Mouse (Mus musculus) stomach, postnatal 0 days (tissue): ENCODE data around the gene Hist1h4b. TPM values are rescaled to one million over a fixed set of nuclear protein-coding genes. Genes with fewer than 3 reads are reported as not detected.

ENCODE experiments used
- ATAC-seq: fragments of 200-750 bp; cut with Nextera tagmentation; 2 replicates; pipeline ENCODE4 v1.8.0; 2017; ENCODE audit not compliant: low FRiP score, low TSS enrichment
- DNase-seq: peaks from one replicate; pipeline ENCODE4 v3.0.0-alpha.2; 2016; ENCODE audit warnings: low spot score
- H3K27ac ChIP-seq: fragments of 300-500 bp; sonication (generic); replicated peaks from 2 replicates; pipeline ENCODE4 v1.5.1; 2014; ENCODE audit warnings: mild to moderate bottlenecking, control low read depth
- H3K27me3 ChIP-seq: fragments of 300-500 bp; sonication (generic); 2 replicates; pipeline ENCODE4 v1.6.1; 2014; ENCODE audit warnings: low read length; ENCODE audit not compliant: control insufficient read depth, insufficient read depth
- H3K36me3 ChIP-seq: fragments of 300-500 bp; sonication (generic); 2 replicates; pipeline ENCODE4 v1.6.1; 2014; ENCODE audit warnings: low read length, mixed read lengths; ENCODE audit not compliant: control insufficient read depth, insufficient read depth
- H3K4me1 ChIP-seq: fragments of 300-500 bp; sonication (generic); replicated peaks from 2 replicates; pipeline ENCODE4 v1.6.1; 2014; ENCODE audit warnings: antibody characterized with exemption; ENCODE audit not compliant: control insufficient read depth, insufficient read depth
- H3K4me2 ChIP-seq: fragments of 300-500 bp; sonication (generic); replicated peaks from 2 replicates; pipeline ENCODE4 v1.6.1; 2014; ENCODE audit warnings: low read depth, mild to moderate bottlenecking, control low read depth, moderate library complexity
- H3K4me3 ChIP-seq: fragments of 300-500 bp; sonication (generic); 2 replicates; pipeline ENCODE4 v1.5.1; 2014; ENCODE audit warnings: low read depth, low read length, control low read depth
- H3K9ac ChIP-seq: fragments of 300-500 bp; sonication (generic); 2 replicates; pipeline ENCODE4 v1.6.1; 2014; ENCODE audit warnings: mild to moderate bottlenecking, low read length, control low read depth, mixed read lengths
- H3K9me3 ChIP-seq: fragments of 300-500 bp; sonication (generic); 2 replicates; pipeline ENCODE4 v1.6.1; 2016; ENCODE audit warnings: low read length; ENCODE audit not compliant: control insufficient read depth
- CTCF ChIP-seq: IDR thresholded peaks from 2 replicates; pipeline ENCODE4 v1.5.1; 2016; ENCODE audit warnings: antibody characterized with exemption, low read depth, mild to moderate bottlenecking, moderate library complexity
- EP300 ChIP-seq: optimal IDR thresholded peaks from 2 replicates; pipeline ENCODE3; 2016; ENCODE audit warnings: antibody characterized with exemption
- WGBS: fragments of 180-500 bp; shearing (Covaris S2); extraction: QIAGEN DNeasy Blood & Tissue Kit; methylation state at CpG from one replicate; pipeline ENCODE4 v1.1.7; 2014; 5-methylcytosine and 5-hydroxymethylcytosine counted together
- polyA plus RNA-seq: library from polyadenylated mRNA; unstranded; fragments of >200 nt; fragmentation: Nextera tagmentation; extraction: Ambion mirVana; gene quantifications from 2 replicates; pipeline ENCODE4 v1.2.1, GENCODE M21; 2015

Hist1h4b gene
- polyA plus RNA-seq, 1 experiment from 2014 or later, result 2.0 TPM

DNA sequence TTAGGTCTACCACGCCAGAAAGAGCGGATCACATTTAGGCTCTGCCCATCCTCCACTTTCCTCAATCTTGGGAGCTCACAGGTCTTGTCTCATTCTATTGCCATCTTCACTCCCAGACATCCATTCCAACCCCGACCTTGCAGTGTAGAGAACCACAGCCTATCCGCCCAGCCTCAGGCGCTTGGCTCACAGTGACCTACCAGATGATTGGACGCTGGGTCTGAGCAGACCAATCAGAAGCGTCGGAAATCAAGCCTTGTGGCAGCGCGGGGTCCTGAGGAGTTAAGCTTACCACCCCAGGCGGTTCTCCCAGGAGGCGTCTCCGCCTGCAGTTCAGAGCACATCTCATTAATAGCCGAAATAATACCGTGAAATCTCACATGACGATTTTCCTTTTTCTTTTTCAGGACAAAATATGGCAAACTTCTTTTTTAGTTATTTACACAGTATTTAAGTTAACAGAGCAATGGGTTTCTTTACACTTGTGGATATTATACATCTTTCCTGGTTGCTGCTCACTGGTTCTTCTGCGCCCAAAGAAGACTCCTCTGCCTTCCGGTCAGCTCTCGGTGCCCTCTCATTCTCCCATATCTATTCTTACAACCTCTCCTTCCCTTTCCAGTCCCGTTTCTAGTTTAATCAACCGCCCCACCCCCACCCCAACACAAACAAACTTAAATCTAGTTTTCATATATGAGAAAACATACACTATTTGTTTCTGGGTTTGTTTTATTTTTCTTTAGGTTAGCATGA is 15.9 kb downstream of the Hist1h4b start:
- peak overlapping the region; percentile 13; the same call in 1 of the 2 replicates for H3K4me3 ChIP-seq
- WGBS, result 20% methylated on average over 21 of the region's 21 CpGs

DNA sequence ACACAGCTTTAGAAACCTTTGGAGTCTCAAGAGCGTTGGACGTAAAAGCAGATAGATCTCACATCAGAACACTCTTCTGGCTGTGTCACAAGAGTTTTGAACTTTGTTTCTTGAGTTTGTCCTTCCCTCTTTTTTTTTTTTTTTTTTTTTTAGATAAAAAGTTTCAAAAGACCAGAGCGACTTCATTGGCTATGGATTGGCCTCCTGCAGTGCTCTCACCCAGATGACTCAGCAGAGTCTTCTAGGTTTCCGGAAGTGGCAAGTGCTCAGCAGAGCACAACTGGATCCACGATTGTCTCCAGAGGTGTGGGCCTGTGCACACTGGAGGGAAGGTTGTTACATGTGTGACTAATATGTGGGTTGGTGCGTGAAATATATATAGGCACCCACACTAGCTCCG is 21.5 kb downstream of the Hist1h4b start:
- WGBS, result 93% methylated on average over 7 of the region's 7 CpGs
- Histone ChIP-seq H3K36me3 (no peaks in the 10 kb centered on the region), H3K9ac (no peak overlapping the region), H3K27me3 (no peaks in the 10 kb centered on the region), H3K4me2 (no peak overlapping the region), H3K9me3 (no peaks in the 10 kb centered on the region), H3K4me1 (no peaks in the 10 kb centered on the region), H3K27ac (no peak overlapping the region), H3K4me3 (no peak overlapping the region)
- TF ChIP-seq CTCF (no peak), EP300 (no peak)
- DNase-seq (no peak), ATAC-seq (no peak)

More for the DNA sequence above, 15.9 kb downstream of the Hist1h4b start:
- peak; percentile 71; the same call in 1 of the 2 replicates for ATAC-seq
- DNase-seq, result peak; percentile 40
- peak overlapping the region; percentile 31; the same call in 1 of the 2 replicates for H3K4me2 ChIP-seq
- H3K9me3 ChIP-seq, result no peaks in the 10 kb centered on the region
- no peak overlapping the region for H3K9ac ChIP-seq
- no peaks in the 10 kb centered on the region for H3K27me3 ChIP-seq
- no peak for TF ChIP-seq CTCF
- no peak for TF ChIP-seq EP300
- no peak overlapping the region for H3K27ac ChIP-seq
- peaks cover 3% of the 10 kb centered on the region; the same call in 1 of the 2 replicates for H3K4me1 ChIP-seq
- no peaks in the 10 kb centered on the region for H3K36me3 ChIP-seq

DNA sequence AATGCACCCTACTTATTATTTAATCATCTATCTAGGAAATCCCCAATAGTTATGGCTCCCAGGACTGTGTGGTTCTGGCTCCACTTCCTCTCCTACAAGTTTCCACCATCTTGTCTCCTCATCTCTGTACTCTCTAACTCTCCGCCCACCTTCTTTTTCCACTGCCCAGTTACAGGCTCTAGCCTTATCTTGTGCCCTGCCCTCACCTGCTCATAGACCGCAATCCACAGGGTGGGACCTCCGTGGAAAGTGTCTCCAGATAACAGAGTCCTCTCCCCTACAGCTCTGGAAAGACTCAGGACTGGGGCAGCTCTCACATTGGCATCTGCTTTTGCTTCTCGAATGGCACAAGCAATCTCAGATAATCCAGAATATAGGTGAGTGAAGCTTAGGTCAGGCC is 22.2 kb downstream of the Hist1h4b start:
- Histone ChIP-seq H3K9ac (no peak overlapping the region), H3K4me3 (no peak overlapping the region), H3K27me3 (no peaks in the 10 kb centered on the region), H3K36me3 (no peaks in the 10 kb centered on the region), H3K4me1 (no peaks in the 10 kb centered on the region), H3K4me2 (no peak overlapping the region), H3K9me3 (no peaks in the 10 kb centered on the region), H3K27ac (no peak overlapping the region)
- TF ChIP-seq EP300 (no peak), CTCF (no peak)
- ATAC-seq (peak; percentile 45; the same call in 1 of the 2 replicates), DNase-seq (no peak)
- WGBS, result 67% methylated on average over 4 of the region's 4 CpGs

- DNase-seq (peak; percentile 33), ATAC-seq (no peak)
- H3K4me1 ChIP-seq, result no peaks in the 10 kb centered on the region
- WGBS, result 24% methylated on average over 2 of the region's 2 CpGs
- no peak overlapping the region for H3K27ac ChIP-seq
- H3K9ac ChIP-seq, result no peak overlapping the region
- TF ChIP-seq CTCF (peak; percentile 88), EP300 (no peak)
- H3K9me3 ChIP-seq, result no peaks in the 10 kb centered on the region
- no peak overlapping the region for H3K4me3 ChIP-seq
- no peaks in the 10 kb centered on the region for H3K27me3 ChIP-seq
- no peaks in the 10 kb centered on the region for H3K36me3 ChIP-seq
- no peak overlapping the region for H3K4me2 ChIP-seq
Measured at GRCm38 (mm10) chr13:23792520-23792919, 35.7 kb downstream of the Hist1h4b start.

DNA sequence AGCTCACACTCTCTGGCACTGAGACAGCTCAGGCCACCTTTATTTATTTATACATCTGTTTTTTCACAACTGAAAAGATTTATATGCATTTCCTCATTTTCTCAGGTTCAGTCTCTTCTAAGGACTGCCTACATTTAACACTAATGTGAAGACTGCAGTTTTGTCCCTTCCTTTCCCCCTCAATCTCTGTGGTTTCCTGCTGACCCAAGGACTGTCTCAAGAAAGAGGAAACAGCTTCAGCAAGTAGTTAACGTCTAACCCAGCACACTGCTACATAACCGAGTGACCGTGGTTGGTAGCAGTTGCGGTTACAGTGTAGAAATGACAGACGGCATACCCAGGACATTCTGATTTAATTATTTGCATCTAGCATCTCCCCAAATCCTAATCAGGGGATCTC is 42.6 kb downstream of the Hist1h4b start:
- Histone ChIP-seq H3K4me2 (no peak overlapping the region), H3K27me3 (no peaks in the 10 kb centered on the region), H3K4me3 (no peak overlapping the region), H3K4me1 (no peaks in the 10 kb centered on the region), H3K27ac (no peak overlapping the region), H3K36me3 (no peaks in the 10 kb centered on the region), H3K9ac (no peak overlapping the region), H3K9me3 (no peaks in the 10 kb centered on the region)
- 77% methylated on average over 5 of the region's 5 CpGs for WGBS
- no peak for ATAC-seq
- no peak for DNase-seq
- TF ChIP-seq CTCF (no peak), EP300 (no peak)

GRCm38 (mm10) chr13:23804532-23804931 is 47.7 kb downstream of the Hist1h4b start:
- ATAC-seq, result peak; percentile 83

More at GRCm38 (mm10) chr13:23804532-23804931, 47.7 kb downstream of the Hist1h4b start:
- H3K36me3 ChIP-seq, result no peaks in the 10 kb centered on the region
- no peaks in the 10 kb centered on the region for H3K9me3 ChIP-seq
- H3K9ac ChIP-seq, result no peak overlapping the region
- H3K4me3 ChIP-seq, result no peak overlapping the region
- 58% methylated on average over 2 of the region's 2 CpGs for WGBS
- no peaks in the 10 kb centered on the region for H3K27me3 ChIP-seq
- DNase-seq, result peak; percentile 21
- TF ChIP-seq CTCF (no peak), EP300 (no peak)
- no peak overlapping the region for H3K4me2 ChIP-seq
- H3K27ac ChIP-seq, result no peak overlapping the region
- no peaks in the 10 kb centered on the region for H3K4me1 ChIP-seq
